Mouse (Mus musculus) myocyte (in vitro differentiated cells): ENCODE results near the gene Inha. TPM values are rescaled to one million over a fixed set of nuclear protein-coding genes. Genes with fewer than 3 reads are reported as not detected.

Source experiments
- H3K27me3 ChIP-seq: one replicate; pipeline ENCODE4 v1.6.1; 2011; ENCODE audit not compliant: control insufficient read depth, insufficient read depth, insufficient read length
- H3K36me3 ChIP-seq: one replicate; pipeline ENCODE4 v1.6.1; 2011; ENCODE audit not compliant: control insufficient read depth, insufficient read depth
- H3K4me2 ChIP-seq: one replicate; pipeline ENCODE4 v1.6.1; 2011; ENCODE audit warnings: low read depth, control low read depth
- H3K4me3 ChIP-seq: one replicate; pipeline ENCODE4 v1.5.1; 2011; ENCODE audit warnings: mild to moderate bottlenecking, control low read depth, moderate library complexity
- H3K79me2 ChIP-seq: one replicate; pipeline ENCODE4 v1.6.1; 2011; ENCODE audit not compliant: control insufficient read depth, insufficient read depth
- H3ac ChIP-seq: one replicate; pipeline ENCODE4 v1.6.1; 2011; ENCODE audit not compliant: control insufficient read depth, insufficient read length
- CEBPB ChIP-seq: IDR thresholded peaks from 2 replicates; pipeline ENCODE4 v1.6.1; 2011; ENCODE audit warnings: mild to moderate bottlenecking, moderate library complexity; ENCODE audit not compliant: poor library complexity, insufficient read depth, severe bottlenecking
- E2F4 ChIP-seq: IDR thresholded peaks from one replicate; pipeline ENCODE4 v1.6.1; 2011; ENCODE audit warnings: mild to moderate bottlenecking, control low read depth, moderate library complexity; ENCODE audit not compliant: insufficient read depth
- MAX ChIP-seq: IDR thresholded peaks from one replicate; pipeline ENCODE4 v1.6.1; 2011; ENCODE audit warnings: low read depth, mild to moderate bottlenecking, control low read depth
- MYOD1 ChIP-seq, 3 experiments: IDR thresholded peaks; one replicate each; pipeline ENCODE4 v1.6.1; 2011; ENCODE audit warnings: control low read depth in 2 of 3, low read depth in 2 of 3, mild to moderate bottlenecking in 2 of 3, moderate library complexity in 1 of 3; ENCODE audit not compliant: insufficient read length in 2 of 3, control insufficient read depth in 1 of 3
- MYOG ChIP-seq, 3 experiments: IDR thresholded peaks; one replicate each; pipeline ENCODE4 v1.6.1; 2011; ENCODE audit warnings: control low read depth in 2 of 3, low read depth in 2 of 3, mild to moderate bottlenecking in 2 of 3; ENCODE audit not compliant: insufficient read length in 2 of 3, control insufficient read depth in 1 of 3, insufficient read depth in 1 of 3
- POLR2A ChIP-seq: IDR thresholded peaks from one replicate; pipeline ENCODE4 v1.6.1; 2011; ENCODE audit warnings: low read depth, mild to moderate bottlenecking, control low read depth, moderate library complexity; ENCODE audit not compliant: insufficient read length
- POLR2AphosphoS2 ChIP-seq: IDR thresholded peaks from one replicate; pipeline ENCODE4 v1.6.1; 2011; ENCODE audit warnings: low read depth, control low read depth; ENCODE audit not compliant: insufficient read length
- REST ChIP-seq: IDR thresholded peaks from one replicate; pipeline ENCODE4 v1.6.1; 2011; ENCODE audit warnings: mild to moderate bottlenecking, control low read depth, moderate library complexity; ENCODE audit not compliant: insufficient read depth, insufficient read length
- SRF ChIP-seq: IDR thresholded peaks from one replicate; pipeline ENCODE4 v1.6.1; 2011; ENCODE audit warnings: low read depth; ENCODE audit not compliant: control insufficient read depth, insufficient read length
- TCF12 ChIP-seq: IDR thresholded peaks from one replicate; pipeline ENCODE4 v1.6.1; 2011; ENCODE audit warnings: mild to moderate bottlenecking, control low read depth; ENCODE audit not compliant: poor library complexity, insufficient read depth, severe bottlenecking
- TCF3 ChIP-seq: IDR thresholded peaks from one replicate; pipeline ENCODE4 v1.6.1; 2011; ENCODE audit warnings: low read depth, control low read depth; ENCODE audit not compliant: insufficient read length
- USF1 ChIP-seq: IDR thresholded peaks from one replicate; pipeline ENCODE4 v1.6.1; 2011; ENCODE audit warnings: low read depth, mild to moderate bottlenecking, control low read depth, moderate library complexity
- polyA plus RNA-seq: library from polyadenylated mRNA; unstranded; fragments of >200 nt; fragmentation: generic; extraction: Trizol; gene quantifications from one replicate; pipeline ENCODE4 v1.2.1, GENCODE M21; 2012; ENCODE audit warnings: missing spikeins

The Inha gene
- polyA plus RNA-seq, 1 experiment = 4.7 TPM

- Histone ChIP-seq H3K27me3 (no peaks in the 10 kb centered on the region), H3K36me3 (no peaks in the 10 kb centered on the region), H3K4me2 (peak overlapping the region; percentile 85), H3K79me2 (no peaks in the 10 kb centered on the region), H3K4me3 (no peak overlapping the region), H3ac (no peak overlapping the region)
- TF ChIP-seq REST = no peak
- TF ChIP-seq POLR2A = no peak
- no peak for TF ChIP-seq SRF
- no peak for TF ChIP-seq CEBPB
- no peak for TF ChIP-seq TCF3
- TF ChIP-seq MYOD1 (IDR thresholded peaks at IDR 0.05; ENCODE audit: control insufficient read depth in 1 of 3, insufficient read length in 2 of 3, low read depth in 2 of 3) = no peak
Observed at GRCm38 (mm10) chr1:75548083-75548482, 41.2 kb downstream of the Inha start.

- H3K79me2 ChIP-seq = no peaks in the 10 kb centered on the region
- H3K4me3 ChIP-seq = no peak overlapping the region
- no peak overlapping the region for H3K4me2 ChIP-seq
- no peaks in the 10 kb centered on the region for H3K27me3 ChIP-seq
- H3ac ChIP-seq = no peak overlapping the region
- no peak for TF ChIP-seq E2F4
- TF ChIP-seq MAX = no peak
- TF ChIP-seq USF1 = no peak
- TF ChIP-seq POLR2AphosphoS2 = no peak
- no peak for TF ChIP-seq POLR2A
- TF ChIP-seq MYOG (IDR thresholded peaks at IDR 0.05; ENCODE audit: control insufficient read depth in 1 of 3, insufficient read depth in 1 of 3, insufficient read length in 2 of 3, low read depth in 2 of 3) = no peak
- no peak for TF ChIP-seq SRF
- no peak for TF ChIP-seq TCF3
- H3K36me3 ChIP-seq = no peaks in the 10 kb centered on the region
Observed at GRCm38 (mm10) chr1:75548871-75549270, 42.0 kb downstream of the Inha start.

- no peaks in the 10 kb centered on the region for H3K27me3 ChIP-seq
- H3K4me2 ChIP-seq = peak overlapping the region; percentile 64
Observed at GRCm38 (mm10) chr1:75549289-75550279, 42.7 kb downstream of the Inha start.

GRCm38 (mm10) chr1:75550586-75550985 lies 43.7 kb downstream of the Inha start:
- Histone ChIP-seq H3K4me3 (peak overlapping the region; percentile 5), H3K79me2 (no peaks in the 10 kb centered on the region), H3K36me3 (no peaks in the 10 kb centered on the region), H3ac (no peak overlapping the region), H3K27me3 (no peaks in the 10 kb centered on the region), H3K4me2 (peak overlapping the region; percentile 45)
- TF ChIP-seq MYOG (IDR thresholded peaks at IDR 0.05; ENCODE audit: control insufficient read depth in 1 of 3, insufficient read depth in 1 of 3, insufficient read length in 2 of 3, low read depth in 2 of 3) = no peak

More at GRCm38 (mm10) chr1:75549289-75550279, 42.7 kb downstream of the Inha start:
- Histone ChIP-seq H3K36me3 (no peaks in the 10 kb centered on the region), H3K79me2 (no peaks in the 10 kb centered on the region), H3K4me3 (peak overlapping the region; percentile 5), H3ac (no peak overlapping the region)
- TF ChIP-seq MYOD1 (IDR thresholded peaks at IDR 0.05; ENCODE audit: control insufficient read depth in 1 of 3, insufficient read length in 2 of 3, low read depth in 2 of 3) (peak; percentile 16 to 97 (median 75)), REST (no peak), CEBPB (no peak), MAX (no peak), TCF12 (peak; percentile 72), USF1 (no peak), SRF (no peak), POLR2AphosphoS2 (no peak), POLR2A (no peak), TCF3 (peak; percentile 29), E2F4 (no peak), MYOG (IDR thresholded peaks at IDR 0.05; ENCODE audit: control insufficient read depth in 1 of 3, insufficient read depth in 1 of 3, insufficient read length in 2 of 3, low read depth in 2 of 3) (peak; percentile 67 to 99 (median 89))

- no peak overlapping the region for H3ac ChIP-seq
- H3K4me2 ChIP-seq = peak overlapping the region; percentile 58
- no peaks in the 10 kb centered on the region for H3K27me3 ChIP-seq
- no peaks in the 10 kb centered on the region for H3K79me2 ChIP-seq
- H3K36me3 ChIP-seq = no peaks in the 10 kb centered on the region
- TF ChIP-seq MYOG (IDR thresholded peaks at IDR 0.05; ENCODE audit: control insufficient read depth in 1 of 3, insufficient read depth in 1 of 3, insufficient read length in 2 of 3, low read depth in 2 of 3) = peak in 2 of 3 experiments; percentile 75 to 86
- TF ChIP-seq POLR2A = peak; percentile 18
- TF ChIP-seq CEBPB = no peak
- peak; percentile 60 to 82 (median 79) for TF ChIP-seq MYOD1 (IDR thresholded peaks at IDR 0.05; ENCODE audit: control insufficient read depth in 1 of 3, insufficient read length in 2 of 3, low read depth in 2 of 3)
- TF ChIP-seq USF1 = no peak
- TF ChIP-seq E2F4 = no peak
- no peak for TF ChIP-seq TCF12
- no peak for TF ChIP-seq MAX
- TF ChIP-seq REST = no peak
- no peak for TF ChIP-seq POLR2AphosphoS2
- no peak for TF ChIP-seq TCF3
- no peak for TF ChIP-seq SRF
- H3K4me3 ChIP-seq = no peak overlapping the region
Observed at GRCm38 (mm10) chr1:75555680-75556079, 48.8 kb downstream of the Inha start.
